Mouse (Mus musculus) stomach, postnatal 0 days (tissue): ENCODE results near the gene Akap13. TPM values are rescaled to one million over a fixed set of nuclear protein-coding genes. Genes with fewer than 3 reads are reported as not detected.

ENCODE experiments used
- ATAC-seq: fragments of 200-750 bp; cut with Nextera tagmentation; 2 replicates; pipeline ENCODE4 v1.8.0; 2017; ENCODE audit not compliant: low FRiP score, low TSS enrichment
- DNase-seq: peaks from one replicate; pipeline ENCODE4 v3.0.0-alpha.2; 2016; ENCODE audit warnings: low spot score
- H3K27ac ChIP-seq: fragments of 300-500 bp; sonication (generic); replicated peaks from 2 replicates; pipeline ENCODE4 v1.5.1; 2014; ENCODE audit warnings: mild to moderate bottlenecking, control low read depth
- H3K27me3 ChIP-seq: fragments of 300-500 bp; sonication (generic); 2 replicates; pipeline ENCODE4 v1.6.1; 2014; ENCODE audit warnings: low read length; ENCODE audit not compliant: control insufficient read depth, insufficient read depth
- H3K36me3 ChIP-seq: fragments of 300-500 bp; sonication (generic); 2 replicates; pipeline ENCODE4 v1.6.1; 2014; ENCODE audit warnings: low read length, mixed read lengths; ENCODE audit not compliant: control insufficient read depth, insufficient read depth
- H3K4me1 ChIP-seq: fragments of 300-500 bp; sonication (generic); replicated peaks from 2 replicates; pipeline ENCODE4 v1.6.1; 2014; ENCODE audit warnings: antibody characterized with exemption; ENCODE audit not compliant: control insufficient read depth, insufficient read depth
- H3K4me2 ChIP-seq: fragments of 300-500 bp; sonication (generic); replicated peaks from 2 replicates; pipeline ENCODE4 v1.6.1; 2014; ENCODE audit warnings: low read depth, mild to moderate bottlenecking, control low read depth, moderate library complexity
- H3K4me3 ChIP-seq: fragments of 300-500 bp; sonication (generic); 2 replicates; pipeline ENCODE4 v1.5.1; 2014; ENCODE audit warnings: low read depth, low read length, control low read depth
- H3K9ac ChIP-seq: fragments of 300-500 bp; sonication (generic); 2 replicates; pipeline ENCODE4 v1.6.1; 2014; ENCODE audit warnings: mild to moderate bottlenecking, low read length, control low read depth, mixed read lengths
- H3K9me3 ChIP-seq: fragments of 300-500 bp; sonication (generic); 2 replicates; pipeline ENCODE4 v1.6.1; 2016; ENCODE audit warnings: low read length; ENCODE audit not compliant: control insufficient read depth
- CTCF ChIP-seq: IDR thresholded peaks from 2 replicates; pipeline ENCODE4 v1.5.1; 2016; ENCODE audit warnings: antibody characterized with exemption, low read depth, mild to moderate bottlenecking, moderate library complexity
- EP300 ChIP-seq: optimal IDR thresholded peaks from 2 replicates; pipeline ENCODE3; 2016; ENCODE audit warnings: antibody characterized with exemption
- WGBS: fragments of 180-500 bp; shearing (Covaris S2); extraction: QIAGEN DNeasy Blood & Tissue Kit; methylation state at CpG from one replicate; pipeline ENCODE4 v1.1.7; 2014; 5-methylcytosine and 5-hydroxymethylcytosine counted together
- polyA plus RNA-seq: library from polyadenylated mRNA; unstranded; fragments of >200 nt; fragmentation: Nextera tagmentation; extraction: Ambion mirVana; gene quantifications from 2 replicates; pipeline ENCODE4 v1.2.1, GENCODE M21; 2015

Akap13 gene
- polyA plus RNA-seq, 1 experiment from 2014 or later = 18.8 TPM

GRCm38 (mm10) chr7:75750581-75750980 is 295.2 kb downstream of the Akap13 start:
- Histone ChIP-seq H3K27ac (no peak overlapping the region), H3K4me2 (no peak overlapping the region), H3K9ac (no peak overlapping the region), H3K27me3 (no peaks in the 10 kb centered on the region), H3K36me3 (peaks cover 44% of the 10 kb centered on the region), H3K4me1 (no peaks in the 10 kb centered on the region), H3K9me3 (no peaks in the 10 kb centered on the region), H3K4me3 (no peak overlapping the region)
- ATAC-seq (no peak), DNase-seq (no peak)
- TF ChIP-seq EP300 = no peak
- no peak for TF ChIP-seq CTCF
- 76% methylated on average over 9 of the region's 9 CpGs for WGBS

DNA sequence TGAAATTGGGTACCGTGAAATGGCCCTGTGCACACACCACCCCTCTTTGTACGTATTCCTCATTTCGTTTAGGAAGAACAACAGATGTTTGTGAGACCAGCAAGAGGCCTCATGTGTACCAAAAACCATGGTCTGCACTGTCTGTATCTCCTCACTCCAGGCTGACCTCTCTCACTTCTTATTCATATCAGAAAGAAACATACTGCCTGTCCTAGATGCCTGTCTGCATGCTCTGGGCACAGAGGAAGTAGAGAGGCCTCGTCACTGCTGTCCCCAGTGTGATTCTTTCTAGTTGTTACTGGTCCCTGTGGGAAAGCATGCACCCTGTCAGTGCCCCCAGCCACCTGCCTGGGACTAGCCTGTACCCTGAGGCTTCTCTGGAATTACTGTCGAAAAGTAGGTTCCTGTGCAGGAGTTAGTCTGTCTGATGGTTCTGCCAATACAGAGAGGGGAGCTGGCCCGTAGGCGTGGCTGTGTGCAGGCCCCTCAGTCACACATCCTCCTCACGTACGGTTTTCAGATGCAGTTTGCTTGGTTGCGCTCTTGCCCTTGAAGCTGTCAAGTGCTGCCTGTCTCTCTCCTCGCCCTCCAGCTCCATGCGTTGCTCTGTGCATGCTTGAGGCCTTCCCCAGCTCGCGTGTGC is 295.9 kb downstream of the Akap13 start:
- Histone ChIP-seq H3K4me1 (no peaks in the 10 kb centered on the region), H3K9me3 (no peaks in the 10 kb centered on the region), H3K27me3 (no peaks in the 10 kb centered on the region), H3K4me2 (no peak overlapping the region), H3K36me3 (peaks cover 44% of the 10 kb centered on the region), H3K27ac (no peak overlapping the region), H3K9ac (no peak overlapping the region), H3K4me3 (no peak overlapping the region)
- TF ChIP-seq EP300 (no peak), CTCF (no peak)
- 85% methylated on average over 14 of the region's 14 CpGs for WGBS
- ATAC-seq = no peak
- no peak for DNase-seq

DNA sequence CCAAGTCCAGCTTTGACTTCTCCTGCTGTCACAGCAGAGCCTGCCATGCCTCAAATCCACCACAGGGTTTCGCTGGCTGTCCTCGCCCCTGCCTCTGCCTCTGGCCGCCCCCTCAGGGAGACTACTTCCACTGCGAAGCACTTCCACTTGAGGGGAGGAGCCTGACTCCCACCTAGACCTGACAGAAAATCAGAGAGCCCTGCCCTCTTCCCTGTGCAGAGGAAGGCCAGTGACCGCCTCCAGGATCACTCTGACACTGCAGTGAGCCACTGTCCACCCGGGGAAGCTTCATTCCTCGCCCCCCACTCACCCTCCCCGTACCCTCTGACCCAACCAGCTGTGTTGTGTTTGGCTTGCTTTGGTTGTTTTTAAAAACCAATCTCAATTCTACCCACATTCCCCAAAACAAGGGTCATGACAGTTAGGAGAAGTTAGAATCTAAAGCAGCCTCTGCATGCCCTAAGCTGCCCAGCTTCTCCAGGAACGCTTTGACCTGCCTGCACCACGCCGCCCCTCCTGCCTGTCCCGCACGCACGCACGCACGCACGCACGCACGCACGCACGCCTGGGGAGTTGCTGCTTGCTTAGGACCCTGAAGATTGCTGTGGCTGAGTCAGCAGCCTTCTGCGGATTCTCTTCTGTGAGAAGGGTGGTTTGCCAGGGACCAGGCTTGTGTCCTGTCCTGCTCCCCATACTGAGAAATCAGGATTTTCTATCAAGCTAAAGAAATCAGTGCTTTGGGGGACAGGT is 297.3 kb downstream of the Akap13 start:
- H3K36me3 ChIP-seq = peaks cover 38% of the 10 kb centered on the region

DNA sequence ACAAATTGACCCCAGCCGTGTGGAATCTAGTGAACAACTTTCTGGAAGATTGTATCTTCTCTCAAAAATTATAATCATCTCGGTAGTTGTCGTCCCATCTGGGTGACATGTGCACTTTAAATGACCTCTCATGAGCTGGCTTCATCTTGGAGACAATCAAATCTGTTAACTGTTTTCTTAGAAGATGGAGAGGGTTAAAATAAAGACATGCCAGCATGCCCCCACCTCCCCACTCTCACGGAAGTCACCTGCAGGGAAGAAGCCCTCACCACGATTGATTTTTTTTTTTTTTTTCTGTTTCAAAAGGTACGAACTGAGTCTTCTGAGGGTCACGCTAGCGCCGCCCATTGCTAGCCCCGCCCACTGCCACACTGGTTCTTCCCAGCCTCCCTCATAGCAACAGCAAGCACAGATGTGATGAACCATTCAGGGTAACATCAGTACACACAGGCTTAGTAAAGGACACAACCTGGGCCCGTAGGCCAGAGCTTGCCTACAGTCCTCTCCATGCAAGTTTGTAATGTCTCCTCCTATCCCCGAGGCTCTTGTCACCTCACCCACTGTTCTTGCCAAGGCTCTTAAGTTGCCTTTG is 298.0 kb downstream of the Akap13 start:
- peaks cover 34% of the 10 kb centered on the region for H3K36me3 ChIP-seq
- H3K27ac ChIP-seq = no peak overlapping the region
- WGBS = 50% methylated on average over 12 of the region's 12 CpGs

More for the DNA sequence above, 297.3 kb downstream of the Akap13 start:
- no peak overlapping the region for H3K4me2 ChIP-seq
- H3K9me3 ChIP-seq = no peaks in the 10 kb centered on the region
- no peak for TF ChIP-seq EP300
- peak; percentile 57 for TF ChIP-seq CTCF
- ATAC-seq (no peak), DNase-seq (no peak)
- no peaks in the 10 kb centered on the region for H3K27me3 ChIP-seq
- no peak overlapping the region for H3K27ac ChIP-seq
- H3K4me1 ChIP-seq = no peaks in the 10 kb centered on the region
- WGBS = 64% methylated on average over 22 of the region's 22 CpGs
- no peak overlapping the region for H3K9ac ChIP-seq
- H3K4me3 ChIP-seq = no peak overlapping the region

GRCm38 (mm10) chr7:75754587-75755499 is 299.5 kb downstream of the Akap13 start:
- Histone ChIP-seq H3K9me3 (no peaks in the 10 kb centered on the region), H3K36me3 (peaks cover 23% of the 10 kb centered on the region), H3K9ac (no peak overlapping the region), H3K4me1 (no peaks in the 10 kb centered on the region), H3K4me2 (no peak overlapping the region), H3K27me3 (no peaks in the 10 kb centered on the region), H3K27ac (no peak overlapping the region), H3K4me3 (no peak overlapping the region)
- WGBS = 60% methylated on average over 8 of the region's 8 CpGs
- DNase-seq (no peak), ATAC-seq (no peak)
- TF ChIP-seq CTCF (no peak), EP300 (no peak)

More for the DNA sequence above, 298.0 kb downstream of the Akap13 start:
- DNase-seq = no peak
- H3K4me3 ChIP-seq = no peak overlapping the region
- TF ChIP-seq EP300 (no peak), CTCF (no peak)
- no peak for ATAC-seq
- no peak overlapping the region for H3K9ac ChIP-seq
- H3K4me1 ChIP-seq = no peaks in the 10 kb centered on the region
- no peaks in the 10 kb centered on the region for H3K27me3 ChIP-seq
- H3K9me3 ChIP-seq = no peaks in the 10 kb centered on the region
- H3K4me2 ChIP-seq = no peak overlapping the region
